ENCODE assay signal across 9 mouse cellular contexts in genomic region chr9:14053704-14054103, GRCm38 (mm10).
A peak's percentile ranks its signal among the peaks of the same experiment; 100 is the strongest.
DNase-seq lines count a peak whose midpoint lies in the region; ATAC-seq lines count a peak whose summit lies in the region.
"Had no signal": no experiment of that assay in that cellular context is flagged by ENCODE, and none has a peak within 500 bp of the region (broad histone marks: within the 10 kb centered on the region; RNA-seq: fewer than 3 reads in every experiment).

No protein-coding gene starts in this region.

- 38% methylated on average over 2 of the region's 2 CpGs for WGBS in intestine, embryonic 15.5 days
- 24% methylated on average over 2 of the region's 2 CpGs for WGBS in limb, embryonic 15.5 days
- WGBS in embryonic facial prominence, embryonic 10.5 days = 40% methylated on average over 2 of the region's 2 CpGs

- no peaks in the 10 kb centered on the region for H3K27me3 ChIP-seq in intestine, embryonic 15.5 days (replicated peaks)
- no peaks in the 10 kb centered on the region for H3K27me3 ChIP-seq in limb, embryonic 15.5 days
- H3K27me3 ChIP-seq in embryonic facial prominence, embryonic 10.5 days (replicated peaks; ENCODE audit: low read depth, poor library complexity, severe bottlenecking) = no peaks in the 10 kb centered on the region

- no peaks in the 10 kb centered on the region for H3K36me3 ChIP-seq in intestine, embryonic 15.5 days
- H3K36me3 ChIP-seq in limb, embryonic 15.5 days = no peaks in the 10 kb centered on the region
- H3K36me3 ChIP-seq in embryonic facial prominence, embryonic 10.5 days (replicated peaks) = no peaks in the 10 kb centered on the region

- peak; percentile 65 for ATAC-seq in intestine, embryonic 15.5 days
- ATAC-seq in limb, embryonic 15.5 days (ENCODE audit: insufficient number of reproducible peaks, low FRiP score, low TSS enrichment, low read depth) = 0 out of 2 replicates have a peak, but pooled peaks have one; percentile 52

- no peak overlapping the region for H3K27ac ChIP-seq in intestine, embryonic 15.5 days
- peak overlapping the region; percentile 14 for H3K27ac ChIP-seq in limb, embryonic 15.5 days
- H3K27ac ChIP-seq in embryonic facial prominence, embryonic 10.5 days (replicated peaks) = no peak overlapping the region

- H3K4me1 ChIP-seq in intestine, embryonic 15.5 days (replicated peaks) = peaks cover 8% of the 10 kb centered on the region
- H3K4me1 ChIP-seq in limb, embryonic 15.5 days = peaks cover 32% of the 10 kb centered on the region
- H3K4me1 ChIP-seq in embryonic facial prominence, embryonic 10.5 days = peaks cover 22% of the 10 kb centered on the region

- DNase-seq in ovary, postnatal 36 days (ENCODE audit: low spot score) = peak; percentile 35
- DNase-seq in ovary, postnatal 10 days (ENCODE audit: low spot score) = no peak
- no peak for DNase-seq in cerebellum, postnatal 10 days
- DNase-seq in embryonic facial prominence, embryonic 10.5 days (ENCODE audit: low spot score) = no peak
- DNase-seq in frontal cortex, adult 2 months (ENCODE audit: extremely low spot score in 1 of 2, low spot score in 1 of 2) = no peak
- DNase-seq: cerebellum, adult 9-10 months had no signal

- no peak overlapping the region for H3K4me3 ChIP-seq in intestine, embryonic 15.5 days (replicated peaks)
- H3K4me3 ChIP-seq in limb, embryonic 15.5 days = no peak overlapping the region
- H3K4me3 ChIP-seq in embryonic facial prominence, embryonic 10.5 days = no peak overlapping the region

- H3K9ac ChIP-seq in intestine, embryonic 15.5 days = no peak overlapping the region
- H3K9ac ChIP-seq in limb, embryonic 15.5 days = no peak overlapping the region

- no peak overlapping the region for H3K4me2 ChIP-seq in intestine, embryonic 15.5 days (replicated peaks)
- no peak overlapping the region for H3K4me2 ChIP-seq in limb, embryonic 15.5 days
- H3K4me2 ChIP-seq: midbrain, embryonic 11.5 days had no signal

- no peaks in the 10 kb centered on the region for H3K9me3 ChIP-seq in intestine, embryonic 15.5 days
- no peaks in the 10 kb centered on the region for H3K9me3 ChIP-seq in limb, embryonic 15.5 days
- no peaks in the 10 kb centered on the region for H3K9me3 ChIP-seq in embryonic facial prominence, embryonic 10.5 days
